Mouse (Mus musculus): Measurements from ENCODE around the gene Dedd.
"Not testable (repeated sequence)": the region's sequence is repeated elsewhere in the genome, so short reads cannot be mapped to it uniquely, and the experiment has no call there.

The Dedd gene

GRCm38 (mm10) chr1:171328839-171329432, at the start of gene Dedd:
TSS of gene Dedd (plus strand) at chr1:171329145.
- DNase-seq (ENCODE audit: low spot score), result peak; percentile 91

GRCm38 (mm10) chr1:171279721-171280120, 49.2 kb upstream of the Dedd start:
- no peak for DNase-seq (ENCODE audit: low spot score)

DNA sequence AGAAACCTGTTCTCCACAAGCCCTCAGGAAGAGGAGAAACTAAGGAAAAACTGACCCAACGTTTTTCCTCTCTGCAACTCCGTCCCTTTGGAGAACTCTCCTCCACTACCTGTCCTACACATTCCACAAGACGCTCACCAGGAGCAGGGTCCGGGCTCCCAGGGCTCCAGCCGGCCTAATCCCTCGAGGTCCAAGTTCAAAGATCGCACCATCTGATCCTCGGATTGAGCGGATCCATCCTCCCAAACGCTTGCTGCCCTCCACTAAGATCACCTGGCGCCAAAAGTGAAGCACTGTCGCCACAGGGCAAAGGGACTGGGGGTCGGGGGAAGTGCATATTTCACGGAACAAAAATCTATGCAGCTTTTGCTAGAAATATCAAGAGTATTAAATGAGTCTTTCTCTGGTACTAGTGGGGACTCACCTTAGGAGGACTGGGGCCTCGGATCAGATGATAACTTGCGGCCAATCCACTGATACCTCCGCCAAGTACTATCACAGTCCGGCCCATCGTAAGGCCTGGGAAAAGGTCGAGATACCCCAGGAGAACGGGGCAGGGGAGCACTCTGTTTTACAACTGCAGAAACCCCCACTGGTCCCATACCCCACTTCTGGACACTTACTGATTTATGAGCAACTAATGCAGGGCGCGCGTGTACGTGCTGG, 48.6 kb upstream of the Dedd start:
- DNase-seq (ENCODE audit: low spot score), result no peak

- peak; percentile 90 for DNase-seq (ENCODE audit: low spot score)
Measured at GRCm38 (mm10) chr1:171280916-171281527, 47.9 kb upstream of the Dedd start, which contains the start of gene Ppox. TSS of gene Ppox (minus strand) at chr1:171281186.

DNA sequence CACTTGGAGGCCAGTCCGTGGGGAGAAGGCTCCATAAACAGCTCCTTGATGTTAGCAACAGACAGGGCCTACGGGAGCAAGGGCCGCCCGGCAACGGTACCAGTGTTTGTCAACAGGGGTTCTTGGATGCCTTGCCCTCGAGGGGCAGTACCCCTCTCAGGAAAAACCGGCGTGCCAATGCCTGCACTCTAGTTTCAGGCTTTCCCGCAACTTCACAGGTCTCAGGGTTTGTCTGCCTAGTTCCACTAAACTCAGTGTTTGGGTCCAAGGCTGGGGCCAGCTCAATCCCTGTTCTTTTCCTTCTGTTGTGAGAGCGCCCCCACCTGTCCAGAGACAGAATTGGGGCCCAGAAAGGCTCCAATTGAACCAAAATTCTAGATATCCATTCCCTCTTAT, 47.4 kb upstream of the Dedd start:
- peak; percentile 85 for DNase-seq (ENCODE audit: low spot score)

DNA sequence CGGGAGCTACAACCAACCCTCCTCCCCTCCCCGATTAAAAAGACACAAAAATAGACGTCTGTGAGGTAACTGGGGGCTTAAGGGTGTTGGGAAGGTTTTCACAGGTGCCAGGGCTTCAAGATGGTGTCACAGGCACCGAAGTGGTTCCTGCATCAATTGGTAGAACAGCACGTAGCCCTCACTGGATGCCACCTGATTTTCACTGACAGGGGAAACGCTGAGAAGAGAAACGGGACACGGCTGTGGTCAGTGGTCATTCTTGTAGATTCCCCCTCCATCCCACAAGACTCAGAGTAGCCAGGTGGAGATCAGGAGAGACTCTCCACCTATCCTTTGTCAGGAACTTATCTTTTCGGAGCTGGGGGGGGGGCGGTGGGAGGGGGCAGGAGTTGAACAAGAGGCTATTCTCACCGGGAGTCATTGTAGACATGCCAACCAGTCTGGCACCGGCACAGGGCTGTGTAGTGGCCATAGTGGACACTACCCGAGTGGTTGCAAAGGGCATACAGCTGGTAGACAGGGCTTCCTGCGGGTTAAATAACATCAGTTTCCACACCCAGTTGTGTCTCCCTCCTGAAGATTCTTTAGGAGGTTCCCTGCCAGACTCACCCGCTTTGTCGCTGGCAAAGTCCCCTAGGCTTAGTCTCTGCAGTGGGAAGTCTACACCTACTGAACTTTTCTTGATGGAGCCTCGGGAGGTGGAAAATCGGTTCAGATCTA, 46.7 kb upstream of the Dedd start:
- DNase-seq (ENCODE audit: low spot score), result no peak

DNA sequence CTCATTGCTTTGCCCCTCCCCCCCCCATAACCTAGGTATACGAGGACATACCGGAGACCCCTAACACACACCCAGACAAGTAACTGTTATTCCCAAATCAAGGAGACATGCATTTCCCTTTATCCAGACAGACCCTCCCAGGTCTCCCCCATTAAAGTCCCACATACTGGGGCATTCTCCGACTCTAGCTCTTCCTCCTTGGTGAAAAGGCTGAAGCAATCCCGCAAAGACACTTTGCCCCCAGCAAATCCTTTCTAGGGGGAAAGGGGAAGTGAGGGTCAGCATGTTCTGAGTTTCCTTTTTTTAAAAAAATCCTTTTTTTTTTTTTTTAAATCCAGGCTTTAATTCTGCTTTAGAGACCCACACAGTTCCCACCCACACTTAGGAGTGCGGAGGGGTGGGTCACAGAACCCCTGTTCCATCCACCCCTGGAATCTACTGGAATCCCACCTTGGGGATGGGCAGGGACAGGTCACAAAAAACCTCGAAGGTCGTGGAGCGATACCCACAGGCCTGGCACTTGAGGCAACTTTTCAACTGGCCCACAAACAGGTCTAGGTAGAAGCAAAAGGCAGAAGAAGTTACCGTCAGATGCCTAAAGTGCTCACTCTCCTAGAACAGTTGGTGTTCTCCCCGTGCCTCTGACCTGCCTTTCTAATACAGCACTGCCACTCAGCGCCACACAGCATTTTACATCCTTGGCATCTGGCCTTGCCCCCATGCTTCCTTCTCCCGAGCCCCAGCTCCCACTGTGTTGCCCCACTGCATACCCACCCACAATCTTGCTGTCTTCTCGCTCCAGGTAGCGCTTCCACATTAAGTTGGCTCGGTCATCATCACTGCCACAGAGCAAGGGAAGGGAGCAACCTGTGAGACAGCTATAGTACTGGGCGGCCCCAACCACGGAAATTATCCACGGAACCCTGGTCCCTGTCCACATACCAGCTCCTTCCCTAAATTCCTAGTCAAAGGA, 45.5 kb upstream of the Dedd start:
- DNase-seq (ENCODE audit: low spot score), result no peak

DNA sequence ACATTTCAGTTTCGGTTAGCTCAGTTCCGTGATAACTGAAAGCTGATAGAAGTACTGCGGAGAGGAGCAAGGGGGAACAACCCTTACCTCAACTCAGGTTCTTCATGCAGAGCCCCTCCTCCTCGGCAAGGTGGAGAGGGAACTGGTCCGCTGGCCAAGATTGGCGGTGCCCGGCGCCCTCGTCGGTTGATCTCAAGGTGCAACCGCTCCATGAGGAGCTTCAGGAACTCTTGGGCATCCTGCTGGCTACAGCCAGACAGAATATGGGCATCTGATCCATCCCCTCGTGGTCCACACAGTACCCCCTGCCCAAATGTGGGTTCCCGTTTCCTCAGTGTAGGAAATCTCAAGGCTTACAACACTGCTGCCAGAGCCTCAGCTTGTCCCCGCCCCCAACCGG, 44.5 kb upstream of the Dedd start:
- DNase-seq (ENCODE audit: low spot score), result no peak

GRCm38 (mm10) chr1:171285096-171285892, 43.7 kb upstream of the Dedd start:
- no peak for DNase-seq (ENCODE audit: low spot score)

DNA sequence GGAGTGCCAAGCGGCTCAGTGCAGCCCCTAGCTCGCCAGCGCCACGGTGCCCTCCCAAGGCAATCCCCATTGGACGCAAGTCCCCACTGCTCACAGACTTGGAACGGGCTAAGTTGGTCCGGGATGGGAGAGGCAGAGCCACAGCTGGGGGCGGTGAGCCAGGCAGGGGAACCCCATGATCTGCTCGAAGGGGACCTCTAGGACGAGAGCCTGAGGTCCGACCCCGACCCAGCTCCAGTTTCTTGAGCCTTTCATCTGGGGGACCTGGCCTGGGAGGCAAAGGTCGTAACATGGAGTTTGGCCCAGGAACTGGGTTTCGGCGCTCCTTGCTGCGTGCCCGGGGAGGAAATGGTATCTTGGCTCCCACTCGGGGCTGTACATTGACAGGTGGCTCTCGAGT, 42.4 kb upstream of the Dedd start:
- DNase-seq (ENCODE audit: low spot score), result no peak

DNA sequence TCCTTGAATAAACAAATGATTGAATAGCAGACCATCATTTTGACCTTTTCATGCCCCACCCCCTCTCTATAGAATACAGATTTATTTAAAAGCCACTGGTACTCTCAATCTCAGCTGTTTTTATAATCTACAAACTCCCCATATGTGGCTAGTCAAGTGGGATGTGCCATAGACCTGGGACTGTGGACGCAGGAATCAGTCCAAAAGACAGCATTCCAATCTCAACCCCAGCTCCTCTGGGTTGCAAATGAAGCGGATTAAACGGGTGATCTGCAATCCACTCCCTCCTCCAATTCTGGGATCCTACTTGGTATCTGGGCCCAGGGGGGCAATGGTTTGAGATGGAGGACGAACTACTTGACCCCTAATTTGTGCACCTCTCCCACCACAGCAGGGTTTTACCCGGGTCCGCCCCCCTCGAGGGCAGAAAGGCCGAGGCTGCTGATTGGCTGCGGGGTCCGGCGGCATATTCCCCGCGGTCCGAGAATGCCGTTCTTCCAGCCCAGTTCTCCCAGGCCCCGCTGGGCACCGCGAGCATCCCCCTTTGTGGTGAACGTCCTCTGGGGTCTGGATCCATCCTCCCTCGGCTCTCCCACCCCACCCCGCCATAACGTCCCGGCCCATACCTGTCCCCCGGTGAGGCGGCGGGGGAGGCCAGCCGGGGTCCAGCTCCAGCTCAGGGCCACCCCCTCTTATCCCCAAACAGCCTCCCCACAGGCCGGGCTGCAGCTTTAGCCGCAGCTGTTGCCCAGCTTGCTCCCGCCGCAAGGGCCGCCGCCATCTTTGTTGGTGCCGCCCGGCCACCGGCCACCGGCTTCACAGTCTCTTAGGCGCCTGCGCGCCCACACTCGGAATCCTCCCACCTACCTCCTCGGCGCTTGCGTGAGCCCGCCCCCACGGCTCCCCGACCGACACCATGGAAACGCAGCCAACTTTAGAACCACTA, 41.5 kb upstream of the Dedd start, which contains the start of gene Usp21:
Gene Usp21, minus strand, starts transcription at position 856 of the 946 bp plus-strand sequence.
- DNase-seq (ENCODE audit: low spot score), result peak; percentile 93

- DNase-seq (ENCODE audit: low spot score), result no peak
Measured at GRCm38 (mm10) chr1:171288328-171288727, 40.6 kb upstream of the Dedd start.

DNA sequence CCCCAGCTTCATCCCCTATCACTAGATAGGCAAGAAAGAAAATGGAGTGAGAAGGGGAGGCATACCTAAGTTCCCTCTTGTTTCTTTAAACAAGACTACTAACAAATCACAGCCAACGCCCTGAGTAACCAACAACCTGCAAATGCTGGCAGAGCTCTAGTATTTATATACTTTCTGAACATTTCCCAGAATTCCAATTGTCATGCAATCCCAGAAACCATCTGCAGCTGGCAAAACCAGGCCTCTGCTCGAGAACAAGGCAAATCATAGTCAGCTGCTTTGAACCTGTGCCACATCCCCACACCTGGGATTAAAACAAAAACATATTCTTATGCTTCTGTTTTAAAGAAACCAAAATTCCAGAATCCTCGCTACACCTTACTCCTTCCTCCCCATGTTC, 35.6 kb upstream of the Dedd start:
- DNase-seq (ENCODE audit: low spot score), result no peak

GRCm38 (mm10) chr1:171293906-171294297, 35.0 kb upstream of the Dedd start:
- DNase-seq (ENCODE audit: low spot score), result no peak

- DNase-seq (ENCODE audit: low spot score), result peak; percentile 85
Measured at GRCm38 (mm10) chr1:171294298-171295062, 34.5 kb upstream of the Dedd start, which contains the start of gene Ufc1. TSS of gene Ufc1 (minus strand) at chr1:171295024.

DNA sequence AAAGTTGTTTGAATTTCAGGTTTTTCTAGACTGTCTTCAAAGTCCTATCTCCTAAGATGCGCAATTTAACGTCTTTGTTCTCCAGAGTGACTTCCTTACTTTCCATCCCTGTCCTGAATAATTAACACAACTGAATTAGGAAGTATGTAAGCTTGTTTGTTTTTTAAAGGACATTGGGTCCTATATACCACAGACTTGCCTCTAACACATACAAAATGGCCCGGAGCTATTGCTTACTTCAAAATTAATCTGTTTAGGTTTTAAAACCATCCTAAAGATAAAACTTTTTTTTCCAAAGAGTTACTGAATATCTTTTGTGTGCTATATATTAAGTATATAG, 33.9 kb upstream of the Dedd start:
- no peak for DNase-seq (ENCODE audit: low spot score)

- DNase-seq (ENCODE audit: low spot score), result no peak
Measured at GRCm38 (mm10) chr1:171298226-171298625, 30.7 kb upstream of the Dedd start.

DNA sequence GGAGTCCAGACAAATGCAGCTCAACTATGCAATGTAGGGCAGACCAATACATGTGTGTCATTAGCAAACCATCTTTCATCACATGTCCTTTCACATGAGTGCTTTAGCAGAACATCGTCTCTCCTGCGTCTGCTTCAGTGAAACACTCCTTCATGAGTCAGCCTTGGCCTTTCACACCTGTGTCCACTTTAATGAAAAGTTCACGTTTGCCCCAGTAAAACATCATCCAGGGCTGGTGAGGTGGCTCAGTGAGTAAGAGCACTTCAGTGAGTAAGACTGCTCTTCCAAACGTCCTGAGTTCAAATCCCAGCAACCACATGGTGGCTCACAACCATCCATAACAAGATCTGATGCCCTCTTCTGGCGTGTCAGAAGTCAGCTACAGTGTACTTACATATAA, 22.8 kb upstream of the Dedd start:
- DNase-seq (ENCODE audit: low spot score), result not testable (repeated sequence)

- DNase-seq (ENCODE audit: low spot score), result no peak
Measured at GRCm38 (mm10) chr1:171309321-171309720, 19.6 kb upstream of the Dedd start.
